In the genomic region with DNA sequence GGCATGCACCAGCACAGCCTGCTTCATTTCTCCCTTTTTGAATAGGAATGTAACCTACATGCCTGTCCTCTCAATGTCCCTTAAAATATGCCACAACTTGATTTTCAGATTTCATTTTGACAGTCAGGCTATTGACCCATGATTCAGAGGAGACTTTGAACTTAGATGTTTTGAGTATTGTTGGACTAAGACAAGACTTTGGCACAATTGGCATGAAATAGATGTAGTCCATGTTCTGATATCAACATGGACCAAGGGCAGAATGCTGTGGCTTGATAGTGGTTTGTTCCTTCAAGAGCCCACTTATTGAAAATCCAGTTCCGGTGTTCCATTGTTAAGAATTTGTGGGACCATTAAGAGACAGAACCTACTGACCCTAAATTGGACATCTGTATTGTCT, we compare ENCODE assay signal across 24 mouse cellular contexts. TPM values are rescaled to one million over a fixed set of nuclear protein-coding genes. Genes with fewer than 3 reads are reported as not detected.
A peak's percentile ranks its signal among the peaks of the same experiment; 100 is the strongest.
DNase-seq lines count a peak whose midpoint lies in the region; TF ChIP-seq lines count a peak whose summit lies in the region.
"Had no signal": no experiment of that assay in that cellular context is flagged by ENCODE, and none has a peak within 500 bp of the region (broad histone marks: within the 10 kb centered on the region; RNA-seq: fewer than 3 reads in every experiment).

No protein-coding gene starts in this region.

- H3K4me1 ChIP-seq in kidney, adult 2 months (ENCODE audit: control insufficient read depth, insufficient read depth, low read length) = no peaks in the 10 kb centered on the region
- H3K4me1 ChIP-seq in liver, adult 2 months (ENCODE audit: control insufficient read depth, insufficient read depth, low read length) = peaks cover 15% of the 10 kb centered on the region

- TF ChIP-seq POLR2A in kidney, adult 2 months (IDR thresholded peaks at IDR 0.05; ENCODE audit: low read depth, low read length) = no peak
- no peak for TF ChIP-seq POLR2A in liver, adult 2 months (IDR thresholded peaks at IDR 0.05; ENCODE audit: extremely low read depth, insufficient read depth, low read length)

- H3K27ac ChIP-seq in kidney, adult 2 months (ENCODE audit: insufficient read depth, low read depth, low read length) = no peak overlapping the region
- peak overlapping the region; percentile 86 for H3K27ac ChIP-seq in liver, adult 2 months (replicated peaks; ENCODE audit: insufficient read depth, low read depth, low read length)

- 92% methylated on average over 1 of the region's 1 CpGs for WGBS in kidney, adult 2 months
- 60% methylated on average over 1 of the region's 1 CpGs for WGBS in liver, adult 2 months

- no peak overlapping the region for H3K4me3 ChIP-seq in kidney, adult 2 months (ENCODE audit: insufficient read depth, low read depth, low read length)
- H3K4me3 ChIP-seq in liver, adult 2 months (ENCODE audit: insufficient read depth, low read depth, low read length) = no peak overlapping the region

- no peak for TF ChIP-seq CTCF in kidney, adult 2 months (conservative IDR thresholded peaks at IDR 0.05; ENCODE audit: insufficient read depth, insufficient read length, low read depth, low read length)
- no peak for TF ChIP-seq CTCF in liver, adult 2 months (IDR thresholded peaks at IDR 0.05; ENCODE audit: low read depth, low read length)

- no peaks in the 10 kb centered on the region for H3K36me3 ChIP-seq in kidney, adult 2 months (ENCODE audit: control insufficient read depth, insufficient read depth, low read length)
- no peaks in the 10 kb centered on the region for H3K36me3 ChIP-seq in liver, adult 2 months (ENCODE audit: control insufficient read depth, insufficient read depth, low read length)
- H3K36me3 ChIP-seq: G1E had no signal

- H3K27me3 ChIP-seq in kidney, adult 2 months (replicated peaks; ENCODE audit: control insufficient read depth, insufficient read depth, low read length) = no peaks in the 10 kb centered on the region
- no peaks in the 10 kb centered on the region for H3K27me3 ChIP-seq in liver, adult 2 months (ENCODE audit: control insufficient read depth, insufficient read depth, low read length)
- H3K27me3 ChIP-seq: CH12.LX, Patski had no signal

- DNase-seq in kidney, adult 9 months = peak; percentile 8
- no peak for DNase-seq in kidney, adult 2 months
- peak; percentile 97 for DNase-seq in liver, adult 2 months (ENCODE audit: extremely low read depth, low read depth, low spot score)
- no peak for DNase-seq in liver
- DNase-seq: adrenal gland, adult 2 months; adrenal gland, adult 8-10 months; adrenal gland, postnatal 10 days; adrenal gland, postnatal 14 days; adrenal gland, postnatal 25 days; adrenal gland, postnatal 36 days; B cell, adult 2 months; cerebellum, adult 11 months; cerebellum, adult 11-12 months; cerebellum, adult 18-20 months had no signal

- no peaks in the 10 kb centered on the region for H3K79me2 ChIP-seq in liver, adult 2 months (ENCODE audit: control insufficient read depth, insufficient read depth, low read length)

- H3K9ac ChIP-seq in liver, adult 2 months (ENCODE audit: low read depth, low read length) = 0 out of 2 replicates have a peak overlapping the region, but pooled peaks have one; percentile 66

RNA-seq across cellular contexts. Expression of gene Cyp3a11, which starts 23.6 kb away (rescaled TPM):
- polyA plus RNA-seq in kidney, adult 2 months (2012; rRNA removed) = 0.03 and 0.12 TPM in 2 replicates
- total RNA-seq in liver, adult 2 months (2014; rRNA removed) = 6,008 and 10,741 TPM in 2 replicates
- polyA plus RNA-seq in liver, adult 2 months (2012; rRNA removed) = 589 and 877 TPM in 2 replicates
- total RNA-seq: adrenal gland, adult 18-20 months; CH12.LX; ES-E14; MEL had no signal
- polyA plus RNA-seq: activated CD4-positive, CD25-positive, alpha-beta regulatory T cell, adult 4 months; brain, embryonic 14.5 days; C2C12; CD4-positive, CD25-positive, alpha-beta regulatory T cell, adult 4 months; G1E; Patski had no signal

Comparison
In these comparisons a context has a peak if more than half of its experiments do, and no peak if none do; other contexts are left out.
1. DNase-seq: peak in kidney, adult 9 months (single experiment) and liver, adult 2 months (single experiment); none in kidney, adult 2 months (single experiment) and liver (single experiment).
2. RNA of gene Cyp3a11, which starts 23.6 kb away (polyA plus RNA-seq): 589 to 877 TPM in liver, adult 2 months; 0.03 to 0.12 TPM in kidney, adult 2 months; every median in the first group is over 100 times any median in the second.